Mouse (Mus musculus) erythroblast, embryonic 14.5 days (primary cell): ENCODE results near the gene Fam208a.

Experiments
- GATA1 ChIP-seq: IDR thresholded peaks from 2 replicates; pipeline ENCODE4 v1.6.1; 2012; ENCODE audit warnings: low read length, inconsistent platforms, mixed read lengths
- TAL1 ChIP-seq: IDR thresholded peaks from 3 replicates; pipeline ENCODE4 v1.6.1; 2012; ENCODE audit warnings: low read length, inconsistent platforms, mixed read lengths

- TF ChIP-seq GATA1 (no peak), TAL1 (no peak)
Observed at GRCm38 (mm10) chr14:27390663-27391062, 38.0 kb upstream of the Fam208a start.
